Mouse (Mus musculus): ENCODE measurements around the gene Vmn2r45. TPM values are rescaled to one million over a fixed set of nuclear protein-coding genes. Genes with fewer than 3 reads are reported as not detected.

The Vmn2r45 gene
- not detected for polyA plus RNA-seq (2017; shearing (Covaris generic))

DNA sequence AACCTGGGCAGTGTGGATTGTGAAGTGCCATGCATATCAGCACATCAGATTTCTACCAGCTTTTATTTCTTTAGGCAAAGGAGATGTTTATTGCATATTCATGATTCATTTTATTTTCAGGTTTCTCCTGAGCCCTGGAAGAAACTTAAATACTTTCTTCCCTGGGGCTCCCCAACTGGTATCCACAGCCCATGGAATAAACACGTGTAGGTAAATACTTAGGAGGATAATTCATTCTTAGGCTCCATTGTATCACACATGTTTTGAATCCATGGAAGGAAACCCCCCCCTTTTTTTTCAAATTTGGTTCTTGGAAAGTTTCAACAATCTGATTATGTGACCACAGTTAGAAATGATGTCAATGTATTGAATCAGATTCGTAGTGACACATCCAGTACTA is at the start of gene Vmn2r45:
Gene Vmn2r45, minus strand, starts transcription at position 101 of the 400 bp plus-strand sequence.

Other genes with a start within 250 kb of the Vmn2r45 start
- gene Vmn2r43, start 228.5 kb downstream of the Vmn2r45 start, polyA plus RNA-seq (2017; shearing (Covaris generic)): not detected
- gene Vmn2r44, start 105.7 kb downstream of the Vmn2r45 start, polyA plus RNA-seq (2017; shearing (Covaris generic)): not detected

Measured in naive thymus-derived CD4-positive, alpha-beta T cell, adult 5 months (primary cell).